Mouse (Mus musculus) kidney, postnatal 0 days (tissue): ENCODE measurements at regions not wholly inside any gene's neighbourhood (a gene's known extent, or its start where the extent isn't known, plus 50 kb on each side); places are given as distances from the start of the nearest gene placed in this dataset.

Experiments used
- ATAC-seq: fragments of 200-750 bp; cut with Nextera tagmentation; replicated peaks from 2 replicates; pipeline ENCODE4 v1.8.0; 2017; ENCODE audit warnings: low read depth, moderate number of reproducible peaks, moderate TSS enrichment, moderate library complexity; ENCODE audit not compliant: low FRiP score
- DNase-seq: peaks from one replicate; pipeline ENCODE4 v3.0.0-alpha.2; 2016; ENCODE audit warnings: low spot score
- H3K27ac ChIP-seq: fragments of 300-500 bp; sonication (generic); 2 replicates; pipeline ENCODE4 v1.5.1; 2014; ENCODE audit warnings: mild to moderate bottlenecking
- H3K27me3 ChIP-seq: fragments of 300-500 bp; sonication (generic); 2 replicates; pipeline ENCODE4 v1.6.1; 2014; ENCODE audit warnings: low read length, mixed read lengths; ENCODE audit not compliant: insufficient read depth
- H3K36me3 ChIP-seq: fragments of 300-500 bp; sonication (generic); 2 replicates; pipeline ENCODE4 v1.6.1; 2014; ENCODE audit warnings: low read length, mixed read lengths; ENCODE audit not compliant: insufficient read depth
- H3K4me1 ChIP-seq: fragments of 300-500 bp; sonication (generic); replicated peaks from 2 replicates; pipeline ENCODE4 v1.6.1; 2014; ENCODE audit warnings: antibody characterized with exemption, low read length, mixed read lengths; ENCODE audit not compliant: insufficient read depth
- H3K4me2 ChIP-seq: fragments of 300-500 bp; sonication (generic); 2 replicates; pipeline ENCODE4 v1.6.1; 2014; ENCODE audit warnings: mild to moderate bottlenecking, low read length, moderate library complexity, mixed read lengths
- H3K4me3 ChIP-seq: fragments of 300-500 bp; sonication (generic); replicated peaks from 2 replicates; pipeline ENCODE4 v1.5.1; 2014; ENCODE audit warnings: low read depth, low read length
- H3K9ac ChIP-seq: fragments of 300-500 bp; sonication (generic); 2 replicates; pipeline ENCODE4 v1.6.1; 2014; ENCODE audit warnings: low read depth, low read length
- H3K9me3 ChIP-seq: fragments of 300-500 bp; sonication (generic); replicated peaks from 2 replicates; pipeline ENCODE4 v1.6.1; 2016; ENCODE audit warnings: low read length, inconsistent platforms, mixed read lengths
- CTCF ChIP-seq: IDR thresholded peaks from 2 replicates; pipeline ENCODE4 v1.5.1; 2016; ENCODE audit warnings: antibody characterized with exemption, low read depth, mild to moderate bottlenecking, moderate library complexity
- WGBS: fragments of 180-500 bp; shearing (Covaris S2); extraction: QIAGEN DNeasy Blood & Tissue Kit; methylation state at CpG from one replicate; pipeline ENCODE4 v1.1.7; 2014; 5-methylcytosine and 5-hydroxymethylcytosine counted together

DNA sequence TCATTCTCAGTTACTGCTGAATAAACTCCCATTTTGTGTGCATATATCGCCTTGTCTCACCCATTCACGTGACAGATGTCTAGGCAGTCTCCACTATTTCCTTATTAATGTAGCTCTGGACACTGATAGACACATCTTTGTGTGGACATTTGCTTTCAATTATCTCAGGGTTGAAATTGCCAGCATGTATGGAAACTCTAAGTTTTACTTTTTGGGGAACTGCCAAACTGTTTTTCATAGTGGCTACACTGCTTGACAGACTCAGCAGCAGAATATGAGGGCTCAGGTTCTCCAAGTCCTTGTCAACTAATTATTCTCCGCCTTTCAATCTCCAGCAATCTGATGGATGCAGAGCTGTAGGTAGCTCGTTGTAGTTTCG is 117.0 kb upstream of the Frmd6 start:
- Histone ChIP-seq H3K4me1 (0 out of 2 replicates have a peak, but pooled peaks cover 3% of the 10 kb centered on the region), H3K4me2 (no peak overlapping the region), H3K27me3 (no peaks in the 10 kb centered on the region), H3K4me3 (no peak overlapping the region), H3K36me3 (no peaks in the 10 kb centered on the region), H3K9ac (no peak overlapping the region), H3K27ac (no peak overlapping the region), H3K9me3 (no peaks in the 10 kb centered on the region)
- ATAC-seq (no peak), DNase-seq (no peak)
- no peak for TF ChIP-seq CTCF
- 93% methylated on average over 5 of the region's 5 CpGs for WGBS

DNA sequence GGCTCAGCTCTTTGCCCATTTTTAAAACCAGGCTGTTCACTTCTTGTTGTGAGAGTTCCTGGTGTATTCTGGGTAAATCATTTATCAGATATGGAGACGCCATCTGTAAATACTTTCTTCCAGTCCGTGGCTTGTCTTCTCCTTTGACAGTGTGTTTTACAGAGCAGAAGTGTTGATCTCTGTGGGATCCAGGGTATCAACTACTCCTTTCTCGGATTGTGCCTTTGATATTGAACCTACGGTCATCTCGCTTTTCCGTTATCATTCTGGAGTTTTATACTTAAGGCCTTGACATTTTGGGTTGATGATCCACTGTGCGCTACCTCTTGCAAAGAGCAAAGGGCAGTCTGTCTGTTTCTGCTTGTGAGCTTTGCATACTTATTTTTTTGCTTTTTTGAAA is 115.0 kb upstream of the Frmd6 start:
- no peak overlapping the region for H3K4me2 ChIP-seq
- 86% methylated on average over 7 of the region's 7 CpGs for WGBS
- H3K4me3 ChIP-seq: no peak overlapping the region
- H3K9ac ChIP-seq: no peak overlapping the region
- H3K9me3 ChIP-seq: no peaks in the 10 kb centered on the region
- TF ChIP-seq CTCF: no peak
- DNase-seq (no peak), ATAC-seq (no peak)
- H3K36me3 ChIP-seq: no peaks in the 10 kb centered on the region
- no peaks in the 10 kb centered on the region for H3K27me3 ChIP-seq
- H3K4me1 ChIP-seq: 0 out of 2 replicates have a peak, but pooled peaks cover 3% of the 10 kb centered on the region
- no peak overlapping the region for H3K27ac ChIP-seq

DNA sequence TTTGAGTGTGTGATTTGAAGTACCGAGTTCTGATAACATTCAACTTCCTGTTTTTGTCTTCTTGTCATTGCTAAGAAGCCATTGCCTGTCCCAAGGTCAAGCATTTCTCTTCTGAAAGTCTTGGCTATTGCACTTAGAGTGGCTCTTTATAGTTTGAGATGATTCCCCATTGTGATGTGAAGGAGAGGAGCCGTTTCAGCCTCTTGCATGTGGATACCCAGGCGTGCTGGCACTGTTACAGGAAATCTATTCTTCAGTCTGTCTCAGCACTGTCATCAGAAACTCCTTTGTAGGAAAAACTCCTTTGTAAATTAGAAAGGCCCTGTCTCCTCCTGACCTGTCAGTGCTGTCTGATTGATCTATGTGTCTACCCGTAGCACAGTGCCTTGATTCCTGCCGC is 114.3 kb upstream of the Frmd6 start:
- H3K36me3 ChIP-seq: no peaks in the 10 kb centered on the region
- H3K4me1 ChIP-seq: 0 out of 2 replicates have a peak, but pooled peaks cover 3% of the 10 kb centered on the region
- no peak overlapping the region for H3K9ac ChIP-seq
- no peak for ATAC-seq
- H3K9me3 ChIP-seq: no peaks in the 10 kb centered on the region
- no peak for TF ChIP-seq CTCF
- no peak overlapping the region for H3K4me3 ChIP-seq
- no peaks in the 10 kb centered on the region for H3K27me3 ChIP-seq
- no peak overlapping the region for H3K27ac ChIP-seq
- no peak for DNase-seq
- 62% methylated on average over 5 of the region's 5 CpGs for WGBS
- no peak overlapping the region for H3K4me2 ChIP-seq

DNA sequence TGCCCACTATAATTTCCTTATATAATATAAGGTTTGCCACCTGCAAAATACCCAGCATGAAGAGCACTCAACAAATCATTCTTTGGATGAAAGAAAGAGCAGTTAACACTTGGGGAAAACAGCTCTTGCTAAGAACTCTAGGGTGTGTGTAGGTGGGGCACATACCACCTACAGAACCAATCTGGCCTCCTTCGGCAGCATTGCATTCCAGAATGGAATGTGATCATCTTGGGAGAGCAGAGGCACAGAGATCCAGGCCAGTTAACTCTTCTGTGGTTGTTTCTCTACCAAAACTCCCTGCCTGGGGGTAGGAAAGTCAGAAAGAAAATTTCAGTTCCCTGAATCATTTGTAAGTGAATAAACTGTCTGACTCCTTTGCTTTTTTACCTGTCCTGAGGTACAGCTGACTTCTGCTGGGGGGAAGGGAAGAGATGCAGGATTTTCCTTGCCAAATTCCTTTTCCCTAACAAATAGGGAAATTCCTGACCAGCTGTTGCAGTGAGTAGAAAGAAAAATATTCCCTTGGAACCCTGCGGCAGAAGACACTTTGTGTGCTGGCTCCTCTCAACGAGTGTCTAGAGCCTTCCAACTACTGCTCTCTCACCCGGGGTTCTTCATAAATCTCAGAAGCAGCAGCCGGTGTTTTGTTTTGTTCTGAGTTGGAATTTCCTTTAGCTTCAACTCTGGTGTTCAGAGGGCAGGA is 112.8 kb upstream of the Frmd6 start:
- H3K9me3 ChIP-seq: no peaks in the 10 kb centered on the region
- 0 out of 2 replicates have a peak, but pooled peaks cover 3% of the 10 kb centered on the region for H3K4me1 ChIP-seq
- no peak overlapping the region for H3K4me2 ChIP-seq
- DNase-seq (peak; percentile 61), ATAC-seq (no peak)
- 0 out of 2 replicates have a peak overlapping the region, but pooled peaks have one; percentile 13 for H3K27ac ChIP-seq
- no peak for TF ChIP-seq CTCF
- no peak overlapping the region for H3K4me3 ChIP-seq
- WGBS: 15% methylated on average over 5 of the region's 5 CpGs
- no peaks in the 10 kb centered on the region for H3K36me3 ChIP-seq
- H3K27me3 ChIP-seq: no peaks in the 10 kb centered on the region
- H3K9ac ChIP-seq: no peak overlapping the region

DNA sequence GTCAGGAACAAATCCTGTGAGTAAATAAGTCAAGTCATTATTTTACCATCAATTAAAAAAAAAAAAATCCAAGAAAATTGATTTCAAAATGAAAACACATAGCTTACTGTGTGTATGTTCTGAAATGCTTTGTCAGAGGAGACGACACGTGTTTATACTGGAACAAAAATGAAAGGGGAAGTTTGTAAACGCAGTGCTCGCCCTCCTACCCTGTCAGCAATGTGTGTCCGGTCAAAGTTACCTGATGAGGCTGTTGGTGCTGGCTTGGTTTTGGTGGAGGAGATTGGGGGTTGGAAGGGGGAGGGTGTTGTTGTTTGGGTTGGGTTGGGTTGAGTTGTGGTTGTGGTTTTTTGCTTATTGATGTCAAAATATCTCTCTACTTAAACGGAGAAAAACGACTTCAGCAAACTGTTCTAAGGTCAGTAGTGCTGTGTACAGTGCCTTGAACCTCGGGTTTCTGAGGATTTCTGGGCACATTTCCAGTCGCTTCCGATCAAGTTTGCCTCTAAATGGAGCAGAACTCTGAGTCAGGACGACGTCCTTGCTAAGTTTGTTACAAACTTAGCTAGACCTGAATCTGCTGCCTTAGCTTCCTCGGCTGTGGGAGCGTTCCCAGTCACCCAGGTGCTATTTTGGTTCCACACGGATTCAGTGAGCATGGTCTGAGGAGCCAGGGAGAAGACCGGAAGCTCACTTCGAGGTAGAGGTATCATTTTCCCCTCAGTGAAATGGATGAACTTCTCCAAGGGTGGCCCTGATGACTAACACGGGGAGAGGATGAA is 111.6 kb upstream of the Frmd6 start:
- WGBS: 45% methylated on average over 18 of the region's 18 CpGs
- H3K4me1 ChIP-seq: 0 out of 2 replicates have a peak, but pooled peaks cover 3% of the 10 kb centered on the region
- TF ChIP-seq CTCF: no peak
- ATAC-seq (no peak), DNase-seq (peak; percentile 24)
- H3K9me3 ChIP-seq: no peaks in the 10 kb centered on the region
- no peak overlapping the region for H3K27ac ChIP-seq
- no peak overlapping the region for H3K9ac ChIP-seq
- H3K4me3 ChIP-seq: no peak overlapping the region
- H3K36me3 ChIP-seq: no peaks in the 10 kb centered on the region
- no peaks in the 10 kb centered on the region for H3K27me3 ChIP-seq
- H3K4me2 ChIP-seq: 0 out of 2 replicates have a peak overlapping the region, but pooled peaks have one; percentile 1

DNA sequence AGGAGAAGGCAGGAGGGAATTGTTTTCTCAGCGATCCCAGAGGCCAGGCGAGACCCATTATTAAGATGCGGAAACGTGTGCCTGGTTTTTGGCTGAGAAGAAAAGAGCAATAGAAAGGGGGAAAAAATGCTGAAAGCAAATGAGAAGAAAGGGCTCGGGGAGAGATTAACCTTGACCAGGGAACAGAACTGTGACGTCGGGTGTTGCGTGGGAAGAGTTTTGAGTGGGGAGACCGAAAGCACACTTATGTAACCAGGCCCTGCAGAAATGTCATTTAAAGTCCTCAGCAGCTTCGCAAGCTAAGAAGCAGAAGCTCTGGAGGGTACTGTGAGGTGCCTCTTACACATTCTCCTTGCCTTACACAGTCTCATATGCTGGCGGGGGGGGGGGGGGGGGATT is 111.0 kb upstream of the Frmd6 start:
- no peak for ATAC-seq
- Histone ChIP-seq H3K9ac (no peak overlapping the region), H3K4me2 (no peak overlapping the region), H3K4me3 (no peak overlapping the region), H3K27ac (no peak overlapping the region), H3K27me3 (no peaks in the 10 kb centered on the region), H3K9me3 (no peaks in the 10 kb centered on the region), H3K4me1 (0 out of 2 replicates have a peak, but pooled peaks cover 3% of the 10 kb centered on the region), H3K36me3 (no peaks in the 10 kb centered on the region)
- no peak for TF ChIP-seq CTCF
- WGBS: 55% methylated on average over 11 of the region's 11 CpGs
- DNase-seq: no peak
